Mouse (Mus musculus) retina, postnatal 1 day (tissue): ENCODE measurements at regions not wholly inside any gene's neighbourhood (a gene's known extent, or its start where the extent isn't known, plus 50 kb on each side); places are given as distances from the start of the nearest gene placed in this dataset.

Experiments used
- DNase-seq: peaks from one replicate; pipeline ENCODE4 v3.0.0-alpha.2; 2012

- DNase-seq: no peak
These were observed 615.3 kb upstream of the Fbxo33 start for GRCm38 (mm10) chr12:59834809-59835208.

- DNase-seq: no peak
These were observed 603.4 kb upstream of the Fbxo33 start for GRCm38 (mm10) chr12:59822918-59823317.

DNA sequence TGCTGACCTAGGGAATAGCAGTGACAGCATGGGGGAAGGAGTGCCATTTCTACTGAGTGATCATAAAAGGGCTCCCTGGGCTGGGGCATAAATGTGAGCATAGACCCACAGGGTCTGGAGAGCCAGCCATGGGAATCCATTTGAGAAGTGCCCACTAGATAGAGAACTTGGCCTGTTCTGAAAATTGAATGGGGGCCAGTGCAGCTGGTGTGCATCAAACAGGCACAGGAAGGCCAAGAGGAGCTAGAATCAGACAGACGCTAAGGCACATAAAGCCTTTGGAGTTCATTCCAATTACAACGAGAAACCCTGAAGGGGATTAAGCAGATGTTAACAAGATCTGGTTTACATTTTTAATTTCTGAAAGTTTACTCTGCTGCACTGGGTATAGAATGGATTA is 602.9 kb upstream of the Fbxo33 start:
- DNase-seq: no peak

GRCm38 (mm10) chr12:59821698-59822097 is 602.2 kb upstream of the Fbxo33 start:
- no peak for DNase-seq

GRCm38 (mm10) chr12:59815965-59816364 is 596.4 kb upstream of the Fbxo33 start:
- DNase-seq: no peak

- no peak for DNase-seq
These were observed 594.8 kb upstream of the Fbxo33 start for GRCm38 (mm10) chr12:59814356-59814755.

GRCm38 (mm10) chr12:59809224-59809623 is 589.7 kb upstream of the Fbxo33 start:
- DNase-seq: no peak

GRCm38 (mm10) chr12:59798051-59798450 is 578.5 kb upstream of the Fbxo33 start:
- DNase-seq: peak; percentile 31

DNA sequence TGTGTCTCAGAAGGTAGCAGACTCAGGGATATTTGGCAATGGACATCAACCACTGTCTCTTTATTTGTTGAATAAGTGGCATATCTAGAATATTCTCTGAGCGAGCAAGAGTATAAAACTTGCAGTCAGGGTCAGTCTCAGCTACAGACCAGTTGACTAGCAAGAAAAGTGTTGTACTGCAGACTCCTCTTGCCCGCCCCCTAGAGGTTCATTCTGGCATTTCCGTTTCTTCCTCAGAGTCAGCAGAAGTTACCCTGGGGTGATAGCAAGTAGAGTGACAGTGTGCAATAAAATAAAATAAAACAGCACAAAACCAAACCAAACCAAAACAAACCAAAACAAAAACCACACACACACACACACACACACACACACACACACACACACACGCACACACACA is 571.9 kb upstream of the Fbxo33 start:
- DNase-seq: peak; percentile 6

GRCm38 (mm10) chr12:59786831-59787230 is 567.3 kb upstream of the Fbxo33 start:
- DNase-seq: no peak

- DNase-seq: no peak
These were observed 551.5 kb upstream of the Fbxo33 start for GRCm38 (mm10) chr12:59770980-59771379.

GRCm38 (mm10) chr12:59762260-59762659 is 542.7 kb upstream of the Fbxo33 start:
- DNase-seq: no peak

DNA sequence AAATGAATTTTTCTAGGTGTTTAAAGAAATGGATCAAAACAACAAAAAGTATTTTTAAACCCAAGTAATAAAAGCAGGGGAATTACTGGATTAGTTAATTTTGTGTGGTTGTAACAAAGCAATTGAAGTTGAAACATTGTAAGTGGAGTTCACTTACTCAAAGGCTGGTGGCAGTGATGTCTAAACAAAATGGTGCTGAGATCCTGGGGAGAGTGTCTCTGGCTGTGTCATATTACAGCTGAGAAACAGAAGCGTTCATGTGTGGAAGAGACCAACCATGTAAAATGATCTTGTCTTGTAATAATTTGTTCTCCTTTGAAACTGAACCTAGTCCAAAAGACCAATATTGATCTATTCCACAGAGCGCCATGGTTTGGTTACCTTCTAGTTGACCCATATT is 525.2 kb upstream of the Fbxo33 start:
- no peak for DNase-seq

GRCm38 (mm10) chr12:59743211-59743610 is 523.7 kb upstream of the Fbxo33 start:
- DNase-seq: no peak

GRCm38 (mm10) chr12:59724951-59725350 is 505.4 kb upstream of the Fbxo33 start:
- no peak for DNase-seq

DNA sequence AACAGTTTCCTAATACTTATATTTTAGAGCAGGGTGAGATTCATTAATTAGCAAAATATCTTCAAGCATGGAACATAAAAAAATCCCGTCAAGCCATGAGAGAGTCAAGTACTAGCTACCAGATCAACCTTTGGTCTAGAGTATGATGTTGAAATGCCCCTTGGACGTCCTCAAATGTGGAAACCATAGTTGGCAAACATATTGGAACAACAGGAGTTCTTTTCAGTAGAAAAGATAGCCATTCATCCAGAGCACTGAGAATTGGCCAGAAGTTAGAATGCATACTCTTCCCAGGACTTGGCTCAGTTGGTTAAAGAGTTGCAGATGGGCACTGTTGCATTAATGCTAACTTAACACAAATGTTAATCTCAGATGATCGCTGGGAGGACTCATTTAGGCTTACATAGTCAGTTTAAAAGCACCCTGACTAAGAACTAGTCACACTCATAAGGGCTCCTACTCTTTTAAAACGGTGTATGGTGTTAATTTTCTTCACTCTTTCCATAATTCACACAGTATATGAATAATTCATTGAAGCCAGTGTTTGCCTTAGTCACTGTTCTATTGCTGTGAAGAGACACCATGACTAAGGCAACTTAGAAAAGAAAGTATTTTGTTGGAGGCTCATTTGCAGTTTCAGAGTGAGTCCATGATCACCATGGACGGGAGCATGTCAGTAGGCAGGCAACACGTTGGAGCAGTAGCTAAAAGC is 503.1 kb upstream of the Fbxo33 start:
- DNase-seq: no peak

DNA sequence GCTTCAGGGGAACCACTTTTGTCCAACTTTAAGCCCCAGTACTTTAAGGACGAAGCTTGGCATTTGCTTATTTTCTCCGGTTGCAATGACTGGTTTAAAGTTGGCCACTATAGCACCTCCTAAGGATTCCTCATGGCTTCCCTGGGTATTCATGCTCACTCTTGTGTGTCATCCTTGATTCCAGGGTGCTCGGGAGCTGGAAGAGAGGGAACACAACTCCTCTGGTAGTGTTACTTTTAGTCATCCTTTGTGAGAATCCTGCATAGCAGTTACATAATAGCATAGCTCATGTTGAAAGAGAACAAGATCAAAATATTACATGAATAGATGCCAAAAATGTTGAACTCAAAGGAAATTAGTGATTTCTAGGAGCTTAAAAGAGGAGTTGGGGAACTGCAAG is 493.7 kb upstream of the Fbxo33 start:
- no peak for DNase-seq

GRCm38 (mm10) chr12:59683235-59683634 is 463.7 kb upstream of the Fbxo33 start:
- DNase-seq: no peak

GRCm38 (mm10) chr12:59663161-59663560 is 443.6 kb upstream of the Fbxo33 start:
- no peak for DNase-seq

GRCm38 (mm10) chr12:59630678-59631077 is 411.2 kb upstream of the Fbxo33 start:
- no peak for DNase-seq

- DNase-seq: no peak
These were observed 403.6 kb upstream of the Fbxo33 start for GRCm38 (mm10) chr12:59623147-59623546.

- no peak for DNase-seq
These were observed 401.6 kb upstream of the Fbxo33 start for GRCm38 (mm10) chr12:59621132-59621531.

DNA sequence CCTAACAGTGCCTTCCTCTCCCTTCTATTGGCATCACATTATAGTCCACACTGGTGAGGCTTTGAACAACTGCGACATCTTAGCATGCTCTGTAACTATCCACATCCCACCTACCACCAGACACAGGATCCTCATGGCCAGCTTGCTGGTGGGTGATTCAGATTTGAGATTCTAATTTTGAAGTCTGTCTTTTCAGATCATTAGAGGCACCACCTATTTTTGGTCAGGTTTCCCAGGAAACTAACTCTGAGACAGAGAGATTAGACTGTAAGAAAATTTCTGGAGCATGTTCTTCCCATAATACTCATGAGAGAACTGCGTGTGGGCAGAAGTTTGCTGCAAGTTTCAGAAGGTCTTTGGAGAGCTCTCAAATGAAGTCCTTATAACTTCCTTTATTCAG is 400.8 kb upstream of the Fbxo33 start:
- DNase-seq: no peak

GRCm38 (mm10) chr12:59616075-59616474 is 396.6 kb upstream of the Fbxo33 start:
- no peak for DNase-seq

DNA sequence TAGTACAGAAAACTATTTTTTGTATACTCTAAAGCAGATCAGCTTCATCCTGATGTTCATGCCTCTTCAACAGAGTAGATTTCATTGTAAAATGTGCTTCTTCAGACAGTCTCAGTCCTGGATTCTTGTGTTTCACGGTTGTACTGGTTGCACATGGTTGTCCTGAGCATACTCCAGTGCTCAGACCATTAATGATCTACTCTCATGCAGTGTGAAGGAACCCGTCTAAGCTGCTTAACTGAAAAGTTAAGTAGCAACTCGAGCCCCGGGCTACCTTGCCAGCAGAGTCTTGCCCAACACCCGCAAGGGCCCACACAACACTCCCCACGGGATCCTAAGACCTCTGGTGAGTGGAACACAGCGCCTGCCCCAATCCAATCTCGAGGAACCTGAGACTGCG is 380.3 kb upstream of the Fbxo33 start:
- DNase-seq: no peak
